Mouse (Mus musculus) ES-Bruce4 (cell line): ENCODE measurements around the gene C7.

ENCODE experiments used
- CTCF ChIP-seq: IDR thresholded peaks from one replicate; pipeline ENCODE4 v1.8.1; 2011; ENCODE audit warnings: low read depth, low read length
- EP300 ChIP-seq: IDR thresholded peaks from 2 replicates; pipeline ENCODE4 v1.6.1; 2011; ENCODE audit warnings: low read depth, low read length; ENCODE audit not compliant: insufficient read depth
- POLR2A ChIP-seq: IDR thresholded peaks from one replicate; pipeline ENCODE4 v1.8.1; 2011; ENCODE audit warnings: low read length; ENCODE audit not compliant: insufficient read depth

DNA sequence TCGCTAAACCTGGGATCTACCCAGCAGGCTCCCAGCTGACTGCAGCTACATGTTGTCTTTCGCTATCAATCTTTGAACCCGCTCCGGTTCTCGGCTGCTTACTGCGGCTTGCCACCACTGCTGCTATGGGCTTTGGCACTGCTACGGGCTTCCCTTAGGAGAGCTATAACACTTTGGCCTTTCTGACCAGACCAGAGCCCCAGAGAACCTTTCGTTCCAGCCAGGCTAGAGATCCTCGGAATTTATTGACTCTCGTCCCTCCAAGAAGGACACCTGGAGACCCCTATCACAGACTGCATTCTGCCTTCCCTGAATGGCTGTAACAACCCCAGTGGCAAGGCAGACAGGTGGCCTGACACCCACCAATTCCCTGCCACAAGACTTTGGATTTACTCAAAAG, 26.6 kb upstream of the C7 start:
- no peak for TF ChIP-seq EP300
- no peak for TF ChIP-seq CTCF
- TF ChIP-seq POLR2A = no peak
